Mouse (Mus musculus): ENCODE results near the gene Tuba4a.

The Tuba4a gene

GRCm38 (mm10) chr1:75210136-75211087 lies 9.3 kb downstream of the Tuba4a start, which contains the start of the genes Glb1l and Stk16:
Glb1l (minus strand) TSS chr1:75210813.
Stk16 (plus strand) TSS chr1:75210838.
- DNase-seq = peak; percentile 97

- DNase-seq = peak; percentile 22 to 43
Measured at GRCm38 (mm10) chr1:75208967-75209678, 10.5 kb downstream of the Tuba4a start.

GRCm38 (mm10) chr1:75201236-75201635 lies 18.4 kb downstream of the Tuba4a start:
- DNase-seq = no peak

GRCm38 (mm10) chr1:75192452-75192851 lies 27.2 kb downstream of the Tuba4a start:
- peak; percentile 22 to 29 for DNase-seq

GRCm38 (mm10) chr1:75191622-75192402 lies 27.9 kb downstream of the Tuba4a start, which contains the start of the genes Ankzf1 and Atg9a:
Ankzf1 (plus strand) TSS chr1:75192151.
Atg9a (minus strand) TSS chr1:75192196.
- DNase-seq = peak; percentile 90 to 93

- DNase-seq = no peak
Measured at GRCm38 (mm10) chr1:75191258-75191621, 28.4 kb downstream of the Tuba4a start.

DNA sequence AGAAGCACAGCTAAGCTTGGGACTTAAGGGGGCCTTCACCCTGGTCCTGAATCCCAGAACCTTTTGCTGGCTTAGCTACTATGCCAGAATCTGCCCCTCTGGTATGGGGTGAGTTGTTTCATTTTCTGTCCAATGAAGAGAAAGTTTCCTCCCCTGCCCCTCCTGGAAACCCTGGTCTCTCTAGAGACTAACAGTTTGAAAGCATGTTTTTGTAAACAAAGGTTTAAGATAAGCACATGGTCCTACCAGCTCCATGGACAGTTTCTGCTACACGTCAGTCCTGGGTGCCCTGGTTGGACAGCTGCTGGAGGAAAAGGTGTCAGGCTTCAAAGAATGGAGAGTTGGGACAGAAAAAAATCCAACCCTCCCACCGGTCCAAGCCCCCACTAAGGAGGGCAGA lies 29.1 kb downstream of the Tuba4a start:
- DNase-seq = no peak

DNA sequence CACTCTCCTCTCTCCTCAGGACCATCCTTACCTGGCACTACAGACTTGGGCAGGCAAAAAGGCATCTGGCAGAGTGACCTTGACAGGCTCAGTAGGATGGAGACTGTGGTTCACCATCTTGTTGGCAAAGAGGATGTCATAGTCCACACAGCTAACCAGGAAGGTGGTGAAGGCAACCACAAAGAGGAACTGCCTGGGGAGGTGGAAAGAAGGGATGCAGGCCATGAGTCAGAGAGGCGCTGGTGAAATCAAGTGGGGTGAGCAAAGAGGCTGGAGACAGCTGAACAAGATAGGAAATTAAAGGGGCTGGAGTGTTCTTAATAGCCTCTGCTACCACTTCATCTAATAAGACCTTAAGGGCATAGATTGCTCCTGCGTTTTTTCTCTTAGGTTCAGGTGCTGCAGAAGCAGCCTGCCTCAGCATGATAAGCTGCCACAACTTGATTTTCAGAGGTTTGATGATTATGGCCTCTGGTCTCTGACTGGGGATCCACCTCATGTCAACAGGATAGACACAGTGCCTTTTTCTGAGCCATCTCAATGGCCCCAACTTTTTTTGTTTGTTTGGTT lies 31.7 kb downstream of the Tuba4a start:
- DNase-seq = no peak

DNA sequence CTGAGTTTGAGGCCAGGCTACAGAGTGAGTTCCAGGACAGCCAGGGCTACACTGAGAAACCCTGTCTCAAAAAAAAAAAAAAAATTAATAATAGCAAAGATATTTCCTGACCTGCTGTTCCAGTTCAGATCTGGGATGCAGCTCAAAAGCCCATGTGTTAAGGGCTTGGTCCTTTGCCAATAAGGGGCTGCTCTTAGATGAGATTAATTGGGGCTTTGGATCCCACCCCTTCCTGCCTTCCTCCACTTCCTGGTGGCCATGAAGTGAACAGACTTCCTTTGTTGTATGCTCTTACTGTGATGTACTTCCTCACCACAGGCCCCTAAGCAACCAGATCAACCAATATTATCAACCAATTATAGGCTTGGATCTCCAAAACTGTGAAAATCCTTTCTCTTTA lies 32.5 kb downstream of the Tuba4a start:
- no peak for DNase-seq

GRCm38 (mm10) chr1:75185495-75185894 lies 34.2 kb downstream of the Tuba4a start:
- no peak for DNase-seq

DNA sequence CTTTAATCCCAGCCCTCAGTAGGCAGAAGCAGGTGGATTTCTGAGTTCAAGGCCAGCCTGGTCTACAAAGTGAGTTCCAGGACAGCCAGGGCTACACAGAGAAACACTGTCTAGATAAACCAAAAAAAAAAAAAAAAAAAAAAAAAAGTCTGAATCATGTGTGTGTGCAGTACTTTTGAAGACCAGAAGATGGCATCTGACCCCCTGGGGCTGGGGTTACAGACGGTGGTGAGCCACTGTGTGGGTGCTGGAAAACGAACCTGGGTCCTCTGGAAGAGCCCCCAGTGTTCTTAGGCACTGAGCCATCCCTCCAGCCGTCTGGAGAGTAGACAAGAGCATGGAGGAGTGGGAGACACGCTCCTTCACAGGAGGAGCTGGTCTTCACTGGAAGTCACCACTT lies 37.5 kb downstream of the Tuba4a start:
- no peak for DNase-seq

- DNase-seq = no peak
Measured at GRCm38 (mm10) chr1:75181377-75181870, 38.2 kb downstream of the Tuba4a start.

GRCm38 (mm10) chr1:75180741-75181140 lies 38.9 kb downstream of the Tuba4a start:
- no peak for DNase-seq

- peak; percentile 83 to 86 for DNase-seq
Measured at GRCm38 (mm10) chr1:75180105-75180590, 39.5 kb downstream of the Tuba4a start, which contains the start of gene Abcb6. Abcb6 (minus strand) TSS chr1:75180392.

- DNase-seq = peak in 1 of 2 experiments; percentile 45
Measured at GRCm38 (mm10) chr1:75179334-75180104, 40.1 kb downstream of the Tuba4a start.

GRCm38 (mm10) chr1:75168472-75169464 lies 50.9 kb downstream of the Tuba4a start, which contains the start of gene Zfand2b:
Zfand2b (plus strand) TSS chr1:75168646.
- DNase-seq = peak; percentile 99

- DNase-seq = no peak
Measured at GRCm38 (mm10) chr1:75168093-75168471, 51.6 kb downstream of the Tuba4a start.
